Mouse (Mus musculus) kidney, postnatal 14 days (tissue): ENCODE data around the gene Fcgr3.
"Not testable (repeated sequence)": the region's sequence is repeated elsewhere in the genome, so short reads cannot be mapped to it uniquely, and the experiment has no call there.

Source experiments
- DNase-seq: peaks from one replicate; pipeline ENCODE4 v3.0.0; 2022; ENCODE audit warnings: mixed read lengths

The Fcgr3 gene

GRCm38 (mm10) chr1:171081512-171082231 lies 16.9 kb upstream of the Fcgr3 start:
- DNase-seq, result not testable (repeated sequence)

GRCm38 (mm10) chr1:171079825-171080224 lies 15.1 kb upstream of the Fcgr3 start:
- not testable (repeated sequence) for DNase-seq

GRCm38 (mm10) chr1:171079345-171079744 lies 14.6 kb upstream of the Fcgr3 start:
- DNase-seq, result not testable (repeated sequence)

GRCm38 (mm10) chr1:171078419-171078818 lies 13.7 kb upstream of the Fcgr3 start:
- DNase-seq, result not testable (repeated sequence)

- peak; percentile 47 for DNase-seq
These were observed 13.2 kb upstream of the Fcgr3 start for GRCm38 (mm10) chr1:171077955-171078354.

- DNase-seq, result not testable (repeated sequence)
These were observed 12.5 kb upstream of the Fcgr3 start for GRCm38 (mm10) chr1:171077192-171077591.

- not testable (repeated sequence) for DNase-seq
These were observed 11.4 kb upstream of the Fcgr3 start for GRCm38 (mm10) chr1:171076176-171076575.

GRCm38 (mm10) chr1:171074283-171074682 lies 9.5 kb upstream of the Fcgr3 start:
- DNase-seq, result not testable (repeated sequence)

GRCm38 (mm10) chr1:171072217-171072616 lies 7.5 kb upstream of the Fcgr3 start:
- not testable (repeated sequence) for DNase-seq

GRCm38 (mm10) chr1:171071726-171072125 lies 7.0 kb upstream of the Fcgr3 start:
- DNase-seq, result not testable (repeated sequence)

GRCm38 (mm10) chr1:171070879-171071278 lies 6.1 kb upstream of the Fcgr3 start:
- not testable (repeated sequence) for DNase-seq

GRCm38 (mm10) chr1:171069508-171069907 lies 4.8 kb upstream of the Fcgr3 start:
- peak; percentile 27 for DNase-seq

GRCm38 (mm10) chr1:171067928-171068327 lies 3.2 kb upstream of the Fcgr3 start:
- DNase-seq, result not testable (repeated sequence)

- DNase-seq, result not testable (repeated sequence)
These were observed 1.8 kb upstream of the Fcgr3 start for GRCm38 (mm10) chr1:171066583-171066982.

- peak; percentile 47 for DNase-seq
These were observed 1.0 kb upstream of the Fcgr3 start for GRCm38 (mm10) chr1:171065768-171066167.

GRCm38 (mm10) chr1:171065243-171065587 lies 480 bp upstream of the Fcgr3 start:
- DNase-seq, result peak; percentile 40

GRCm38 (mm10) chr1:171063569-171064490 lies 905 bp downstream of the Fcgr3 start:
- peak; percentile 32 for DNase-seq

GRCm38 (mm10) chr1:171061566-171061965 lies 3.2 kb downstream of the Fcgr3 start:
- DNase-seq, result no peak

GRCm38 (mm10) chr1:171060392-171060791 lies 4.3 kb downstream of the Fcgr3 start:
- no peak for DNase-seq

GRCm38 (mm10) chr1:171059203-171059602 lies 5.5 kb downstream of the Fcgr3 start:
- no peak for DNase-seq

GRCm38 (mm10) chr1:171057253-171057652 lies 7.5 kb downstream of the Fcgr3 start:
- DNase-seq, result no peak

- DNase-seq, result no peak
These were observed 11.4 kb downstream of the Fcgr3 start for GRCm38 (mm10) chr1:171053305-171053704.

- no peak for DNase-seq
These were observed 14.0 kb downstream of the Fcgr3 start for GRCm38 (mm10) chr1:171050774-171051173.

- DNase-seq, result no peak
These were observed 15.5 kb downstream of the Fcgr3 start for GRCm38 (mm10) chr1:171049263-171049662.
